Mouse (Mus musculus) intestine, embryonic 16.5 days (tissue): ENCODE results near the gene Fhit. TPM values are rescaled to one million over a fixed set of nuclear protein-coding genes. Genes with fewer than 3 reads are reported as not detected.

ENCODE experiments used
- ATAC-seq: fragments of 200-750 bp; cut with Nextera tagmentation; 2 replicates; pipeline ENCODE4 v1.8.0; 2017; ENCODE audit warnings: moderate TSS enrichment, moderate library complexity
- H3K27ac ChIP-seq: fragments of 300-500 bp; sonication (generic); 2 replicates; pipeline ENCODE4 v1.5.1; 2014; ENCODE audit warnings: mild to moderate bottlenecking, low read length
- H3K27me3 ChIP-seq: fragments of 300-500 bp; sonication (generic); replicated peaks from 2 replicates; pipeline ENCODE4 v1.6.1; 2014; ENCODE audit warnings: low read length, control low read depth, mixed read lengths; ENCODE audit not compliant: control insufficient read depth, insufficient read depth
- H3K36me3 ChIP-seq: fragments of 300-500 bp; sonication (generic); 2 replicates; pipeline ENCODE4 v1.6.1; 2014; ENCODE audit warnings: low read length, control low read depth; ENCODE audit not compliant: control insufficient read depth, insufficient read depth
- H3K4me1 ChIP-seq: fragments of 300-500 bp; sonication (generic); 2 replicates; pipeline ENCODE4 v1.6.1; 2014; ENCODE audit warnings: low read length, control low read depth, mixed read lengths; ENCODE audit not compliant: control insufficient read depth, insufficient read depth
- H3K4me2 ChIP-seq: fragments of 300-500 bp; sonication (generic); 2 replicates; pipeline ENCODE4 v1.6.1; 2014; ENCODE audit warnings: low read depth, low read length, control low read depth
- H3K4me3 ChIP-seq: fragments of 300-500 bp; sonication (generic); 2 replicates; pipeline ENCODE4 v1.5.1; 2014; ENCODE audit warnings: mild to moderate bottlenecking, low read length
- H3K9ac ChIP-seq: fragments of 300-500 bp; sonication (generic); 2 replicates; pipeline ENCODE4 v1.6.1; 2014; ENCODE audit warnings: low read depth, low read length
- H3K9me3 ChIP-seq: fragments of 300-500 bp; sonication (generic); 2 replicates; pipeline ENCODE4 v1.6.1; 2016; ENCODE audit warnings: low read length, control low read depth; ENCODE audit not compliant: control insufficient read depth
- WGBS: fragments of 180-500 bp; shearing (Covaris S2); extraction: QIAGEN DNeasy Blood & Tissue Kit; methylation state at CpG from one replicate; pipeline ENCODE4 v1.1.7; 2014; 5-methylcytosine and 5-hydroxymethylcytosine counted together
- polyA plus RNA-seq: library from polyadenylated mRNA; unstranded; fragments of >200 nt; fragmentation: Nextera tagmentation; extraction: Ambion mirVana; gene quantifications from 2 replicates; pipeline ENCODE4 v1.2.1, GENCODE M21; 2015

The Fhit gene
- polyA plus RNA-seq, 1 experiment from 2014 or later: 14.7 TPM

DNA sequence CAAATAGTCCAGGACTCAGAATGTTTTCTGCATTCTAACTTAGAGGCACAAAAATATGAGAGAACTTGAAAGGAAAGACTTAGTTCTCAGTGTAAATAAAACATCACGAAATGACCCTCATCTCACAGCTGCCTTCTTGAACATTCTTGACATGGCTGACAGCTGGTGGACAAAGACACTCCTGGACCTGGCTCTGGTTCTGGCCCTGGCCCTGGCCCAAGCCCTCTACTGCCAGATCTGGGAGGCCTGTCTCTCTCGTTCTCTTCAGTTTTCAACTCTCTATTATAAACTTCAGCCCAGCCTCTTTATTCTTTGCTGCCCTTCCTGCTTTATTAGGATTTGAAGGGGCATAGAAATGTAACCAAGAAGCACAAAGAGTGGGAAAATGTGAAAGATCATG is 484.2 kb downstream of the Fhit start:
- Histone ChIP-seq H3K9me3 (no peaks in the 10 kb centered on the region), H3K9ac (no peak overlapping the region), H3K4me2 (no peak overlapping the region), H3K27me3 (no peaks in the 10 kb centered on the region), H3K27ac (no peak overlapping the region), H3K4me1 (no peaks in the 10 kb centered on the region), H3K36me3 (no peaks in the 10 kb centered on the region), H3K4me3 (no peak overlapping the region)
- ATAC-seq: no peak
- WGBS: 42% methylated on average over 2 of the region's 2 CpGs

DNA sequence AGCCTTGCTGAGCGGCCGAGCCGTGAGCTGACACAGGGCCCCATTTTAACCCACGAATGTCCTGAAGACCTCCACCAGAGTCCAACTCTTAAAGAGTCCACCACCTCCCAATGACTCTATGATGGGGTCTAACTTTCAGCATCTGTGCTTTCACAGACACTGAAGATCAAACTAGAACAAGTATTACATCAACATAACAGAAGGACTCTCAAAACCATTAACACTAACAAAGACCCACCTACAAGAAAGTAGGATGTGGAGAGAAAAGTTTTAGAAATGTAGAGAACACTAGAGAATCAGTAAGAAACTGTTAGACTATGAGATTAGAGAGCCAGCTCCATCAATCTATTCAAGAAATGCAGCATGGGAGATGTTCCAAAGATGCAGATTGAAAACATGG is 501.6 kb downstream of the Fhit start:
- Histone ChIP-seq H3K27ac (no peak overlapping the region), H3K9ac (no peak overlapping the region), H3K27me3 (no peaks in the 10 kb centered on the region), H3K4me2 (no peak overlapping the region), H3K9me3 (no peaks in the 10 kb centered on the region), H3K4me1 (no peaks in the 10 kb centered on the region), H3K4me3 (no peak overlapping the region), H3K36me3 (no peaks in the 10 kb centered on the region)
- no peak for ATAC-seq
- WGBS: 91% methylated on average over 4 of the region's 4 CpGs

DNA sequence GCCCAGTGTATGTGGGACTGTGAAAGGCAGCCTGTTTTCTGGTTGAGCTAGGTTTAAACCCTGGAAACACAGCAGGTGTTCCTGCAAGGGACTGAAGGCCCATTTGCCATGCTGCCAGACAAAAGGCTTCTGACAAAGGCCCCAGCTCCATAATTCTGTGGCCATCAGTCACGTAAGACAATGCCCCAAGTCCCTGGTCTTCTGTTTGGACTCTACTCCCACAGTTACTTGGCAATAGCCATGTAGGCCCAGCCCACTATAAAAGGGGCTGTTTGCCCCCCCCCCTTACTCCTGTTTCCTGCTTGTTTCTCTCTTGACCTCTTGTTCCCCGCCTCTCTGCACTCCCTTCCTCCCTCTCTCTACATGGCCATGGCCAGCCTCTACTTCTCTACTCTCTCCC is 502.5 kb downstream of the Fhit start:
- Histone ChIP-seq H3K9me3 (no peaks in the 10 kb centered on the region), H3K36me3 (no peaks in the 10 kb centered on the region), H3K9ac (no peak overlapping the region), H3K4me1 (no peaks in the 10 kb centered on the region), H3K27ac (no peak overlapping the region), H3K4me3 (no peak overlapping the region), H3K4me2 (no peak overlapping the region), H3K27me3 (no peaks in the 10 kb centered on the region)
- 74% methylated on average over 2 of the region's 2 CpGs for WGBS
- ATAC-seq: no peak

DNA sequence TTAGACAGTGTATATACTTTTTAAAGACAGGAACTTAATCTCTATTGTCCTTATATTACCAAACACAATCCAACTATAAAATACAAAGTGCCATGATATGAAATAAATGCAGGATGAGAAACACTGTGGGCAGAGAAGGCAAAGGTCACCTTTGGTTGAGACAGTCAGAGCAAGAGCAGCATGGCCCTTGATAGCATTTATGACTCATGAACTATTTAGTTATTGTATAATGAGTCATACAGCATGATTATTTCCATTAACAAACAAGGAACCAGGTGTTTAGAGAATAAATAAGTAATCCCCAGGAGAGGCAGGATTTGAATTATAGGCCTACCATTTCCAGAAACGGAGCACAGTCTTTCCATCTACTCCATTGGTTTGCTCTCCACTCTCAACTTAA is 503.6 kb downstream of the Fhit start:
- Histone ChIP-seq H3K4me3 (no peak overlapping the region), H3K27ac (no peak overlapping the region), H3K36me3 (no peaks in the 10 kb centered on the region), H3K9me3 (no peaks in the 10 kb centered on the region), H3K9ac (no peak overlapping the region), H3K4me1 (no peaks in the 10 kb centered on the region), H3K27me3 (no peaks in the 10 kb centered on the region), H3K4me2 (no peak overlapping the region)
- ATAC-seq: 0 out of 2 replicates have a peak, but pooled peaks have one; percentile 33
- WGBS: 76% methylated on average over 1 of the region's 1 CpGs

DNA sequence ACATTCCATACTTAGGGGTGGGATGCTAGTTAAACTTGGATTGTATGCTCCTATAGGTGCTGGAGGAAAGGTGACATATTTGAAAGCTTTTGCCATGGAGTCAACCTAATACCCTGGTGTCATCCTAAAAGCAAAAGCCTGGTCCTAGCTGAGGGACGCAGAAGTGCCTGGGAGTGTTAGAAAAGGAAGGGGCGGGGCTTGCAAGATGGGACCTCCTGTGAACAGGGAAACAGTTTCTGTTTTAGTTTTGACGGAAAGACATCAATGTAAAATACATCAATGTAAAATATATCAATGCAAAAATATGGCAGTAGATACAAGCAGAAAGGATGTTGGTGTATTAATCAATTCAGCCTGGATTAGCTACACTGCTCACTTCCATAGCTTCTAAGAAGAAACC is 504.5 kb downstream of the Fhit start:
- no peak overlapping the region for H3K9ac ChIP-seq
- no peak overlapping the region for H3K27ac ChIP-seq
- H3K36me3 ChIP-seq: no peaks in the 10 kb centered on the region
- no peaks in the 10 kb centered on the region for H3K27me3 ChIP-seq
- H3K4me3 ChIP-seq: no peak overlapping the region
- 82% methylated on average over 3 of the region's 3 CpGs for WGBS
- no peak for ATAC-seq
- H3K9me3 ChIP-seq: no peaks in the 10 kb centered on the region
- no peak overlapping the region for H3K4me2 ChIP-seq
- no peaks in the 10 kb centered on the region for H3K4me1 ChIP-seq

DNA sequence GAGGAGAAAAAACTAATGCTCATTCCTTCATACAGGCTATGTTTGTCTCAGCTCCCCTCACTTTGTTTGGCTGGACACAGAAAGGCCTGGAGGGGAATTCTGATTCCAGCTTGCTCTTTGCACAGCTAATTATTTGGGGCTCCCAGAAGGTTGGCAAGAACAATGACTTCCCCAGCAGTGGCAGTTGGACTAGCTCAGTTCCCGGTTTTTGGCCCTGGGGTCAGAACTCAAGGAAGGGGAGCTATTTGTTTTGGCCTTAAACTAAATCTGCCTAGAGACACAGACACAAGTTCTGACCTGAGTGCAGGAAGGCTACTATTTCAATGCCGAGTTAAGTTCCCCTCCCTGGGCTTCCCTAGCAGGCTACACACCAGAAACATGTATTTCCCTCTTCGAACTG is 506.0 kb downstream of the Fhit start:
- Histone ChIP-seq H3K9me3 (no peaks in the 10 kb centered on the region), H3K9ac (no peak overlapping the region), H3K27ac (no peak overlapping the region), H3K4me3 (no peak overlapping the region), H3K27me3 (no peaks in the 10 kb centered on the region), H3K4me2 (no peak overlapping the region), H3K4me1 (no peaks in the 10 kb centered on the region), H3K36me3 (no peaks in the 10 kb centered on the region)
- no peak for ATAC-seq
- WGBS: 40% methylated on average over 3 of the region's 3 CpGs

DNA sequence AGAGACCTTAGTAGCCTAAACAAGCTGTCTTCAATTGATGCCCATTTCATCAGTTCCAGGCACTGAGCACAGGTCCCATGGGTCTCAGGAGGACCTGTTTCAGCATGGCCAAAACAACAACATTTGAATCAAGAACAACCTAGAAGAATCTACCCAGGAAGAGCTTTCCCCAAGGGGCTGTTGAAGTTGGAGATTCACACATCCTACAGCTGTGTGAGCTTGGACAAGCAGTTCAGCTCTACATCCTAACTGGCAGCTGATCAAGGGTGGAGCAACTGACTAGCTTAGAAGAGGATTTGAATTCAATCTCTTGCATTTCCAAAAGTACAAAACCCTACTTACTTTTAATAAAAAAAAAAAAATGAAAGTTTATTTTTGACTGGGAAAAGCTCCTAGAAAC is 514.0 kb downstream of the Fhit start:
- Histone ChIP-seq H3K27ac (no peak overlapping the region), H3K36me3 (no peaks in the 10 kb centered on the region), H3K9ac (no peak overlapping the region), H3K27me3 (no peaks in the 10 kb centered on the region), H3K4me2 (no peak overlapping the region), H3K4me3 (no peak overlapping the region), H3K4me1 (no peaks in the 10 kb centered on the region), H3K9me3 (no peaks in the 10 kb centered on the region)
- ATAC-seq: no peak

DNA sequence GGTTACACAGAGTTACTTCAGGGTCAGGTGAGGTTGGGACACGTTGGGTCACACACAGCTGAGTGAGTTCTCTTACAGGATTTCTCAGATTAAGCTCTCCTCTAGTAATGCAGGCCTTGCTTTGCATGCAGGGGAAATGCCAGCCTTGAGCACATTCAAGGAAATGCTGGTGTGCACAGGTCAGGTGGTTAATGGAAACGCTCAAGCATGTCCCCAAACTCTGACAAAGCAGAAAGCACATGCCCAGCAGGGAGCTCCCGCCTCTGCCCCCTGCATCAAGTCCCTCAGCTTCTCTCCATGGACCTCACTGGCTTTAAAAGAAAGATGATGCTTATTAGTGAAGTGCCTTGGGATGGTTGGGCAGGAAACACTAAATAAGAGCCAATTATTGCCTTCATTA is 530.1 kb downstream of the Fhit start:
- H3K9me3 ChIP-seq: no peaks in the 10 kb centered on the region
- H3K9ac ChIP-seq: no peak overlapping the region
- 78% methylated on average over 3 of the region's 3 CpGs for WGBS
- no peak for ATAC-seq
- no peaks in the 10 kb centered on the region for H3K27me3 ChIP-seq
- no peaks in the 10 kb centered on the region for H3K4me1 ChIP-seq
- no peak overlapping the region for H3K4me2 ChIP-seq
- H3K27ac ChIP-seq: no peak overlapping the region
- no peak overlapping the region for H3K4me3 ChIP-seq
- H3K36me3 ChIP-seq: no peaks in the 10 kb centered on the region

DNA sequence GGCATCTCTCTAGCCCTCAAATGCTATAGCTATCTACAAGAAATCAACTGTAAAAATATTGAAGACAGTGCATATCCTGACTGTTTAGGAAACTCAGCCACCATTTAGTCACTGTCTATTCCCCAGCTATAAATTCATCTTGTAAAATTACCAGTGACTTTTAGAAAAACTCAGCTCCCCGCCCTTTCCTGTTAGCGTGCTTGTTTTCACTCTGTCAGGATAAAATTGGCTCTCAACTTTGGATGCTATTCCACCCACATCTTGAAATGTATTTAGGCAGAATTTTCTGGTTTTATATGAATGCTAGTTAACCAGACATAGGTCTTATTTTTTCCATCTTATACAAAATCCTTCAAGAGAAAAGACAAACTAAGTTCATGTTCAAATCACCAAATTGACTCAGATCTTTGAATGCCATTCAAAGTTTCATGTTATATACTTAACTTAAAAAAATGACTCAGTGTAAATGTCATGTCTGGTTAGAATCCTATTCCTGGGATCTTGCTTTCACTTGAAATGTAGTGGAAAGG is 530.9 kb downstream of the Fhit start:
- Histone ChIP-seq H3K9ac (no peak overlapping the region), H3K4me1 (no peaks in the 10 kb centered on the region), H3K27me3 (no peaks in the 10 kb centered on the region), H3K27ac (no peak overlapping the region), H3K4me2 (no peak overlapping the region), H3K36me3 (no peaks in the 10 kb centered on the region), H3K9me3 (no peaks in the 10 kb centered on the region), H3K4me3 (no peak overlapping the region)
- no peak for ATAC-seq
- WGBS: 88% methylated on average over 2 of the region's 2 CpGs

DNA sequence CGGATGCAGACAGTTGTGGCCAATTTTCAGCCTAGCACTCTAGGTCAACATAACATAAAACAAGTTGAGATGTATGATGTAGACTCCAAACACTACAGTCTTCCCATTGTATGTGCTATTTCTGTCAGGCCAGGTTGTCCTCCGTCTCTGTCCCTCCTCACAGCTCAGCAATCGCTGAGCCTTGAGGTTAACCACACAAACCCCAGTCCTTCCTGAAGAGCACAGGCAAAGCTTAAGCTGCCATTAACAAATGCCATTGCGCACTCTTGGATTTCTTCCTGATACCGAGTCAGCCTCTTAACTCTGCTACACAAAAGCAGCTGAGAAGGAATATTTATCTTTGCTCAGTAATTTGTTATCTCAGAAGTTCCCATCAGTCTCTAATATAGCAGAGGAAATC is 568.4 kb downstream of the Fhit start:
- Histone ChIP-seq H3K36me3 (no peaks in the 10 kb centered on the region), H3K4me2 (no peak overlapping the region), H3K9me3 (no peaks in the 10 kb centered on the region), H3K4me1 (no peaks in the 10 kb centered on the region), H3K9ac (no peak overlapping the region), H3K4me3 (no peak overlapping the region), H3K27ac (no peak overlapping the region), H3K27me3 (no peaks in the 10 kb centered on the region)
- no peak for ATAC-seq
- WGBS: 63% methylated on average over 5 of the region's 5 CpGs
